Mouse (Mus musculus): ENCODE results near the gene Scn8a.

Scn8a gene

GRCm38 (mm10) chr15:101092121-101092828 is 222.6 kb downstream of the Scn8a start:
- DNase-seq (ENCODE audit: extremely low spot score, low read depth, low spot score), result no peak

DNA sequence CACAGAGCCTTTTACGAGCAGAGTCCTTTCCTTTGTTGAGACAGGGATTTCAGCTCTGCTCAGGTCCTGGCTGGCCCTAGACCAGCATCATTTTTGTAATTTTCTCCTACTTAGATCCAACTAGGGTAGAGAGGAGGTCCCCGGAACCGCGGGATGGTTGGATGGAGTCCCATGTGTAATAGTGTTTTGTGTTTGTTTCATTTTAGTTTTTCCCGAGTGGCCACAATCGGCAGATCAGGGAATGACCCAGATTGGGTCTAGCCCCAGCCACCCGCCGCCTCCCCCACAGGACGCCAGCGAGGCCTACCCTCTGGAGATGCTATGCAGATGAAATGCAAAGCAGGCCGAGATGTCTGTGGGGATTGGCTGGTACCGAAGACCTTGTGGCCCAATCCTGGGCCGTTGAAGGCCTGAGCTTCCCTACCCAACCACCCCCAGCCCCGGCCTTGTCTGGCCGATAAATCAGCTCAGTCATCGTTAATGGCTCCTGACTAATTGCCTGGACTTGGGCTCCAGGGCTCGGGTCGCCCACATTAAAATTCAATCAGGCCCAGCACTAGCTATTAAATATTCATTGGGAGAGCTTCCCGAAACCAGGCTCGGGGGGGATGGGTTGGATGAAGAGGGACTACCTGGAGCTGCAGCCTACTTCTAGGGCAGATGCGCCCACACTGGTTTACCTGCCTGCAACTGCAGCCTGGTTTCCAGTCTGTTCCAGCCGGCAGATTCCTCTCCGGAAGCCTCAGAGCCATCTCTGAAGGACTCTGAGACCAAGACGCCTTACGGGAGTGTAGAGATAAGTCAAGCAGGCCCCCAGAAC is 223.4 kb downstream of the Scn8a start:
- DNase-seq (ENCODE audit: extremely low spot score, low read depth, low spot score), result no peak

GRCm38 (mm10) chr15:101093988-101094387 is 224.3 kb downstream of the Scn8a start:
- no peak for DNase-seq (ENCODE audit: extremely low spot score, low read depth, low spot score)

DNA sequence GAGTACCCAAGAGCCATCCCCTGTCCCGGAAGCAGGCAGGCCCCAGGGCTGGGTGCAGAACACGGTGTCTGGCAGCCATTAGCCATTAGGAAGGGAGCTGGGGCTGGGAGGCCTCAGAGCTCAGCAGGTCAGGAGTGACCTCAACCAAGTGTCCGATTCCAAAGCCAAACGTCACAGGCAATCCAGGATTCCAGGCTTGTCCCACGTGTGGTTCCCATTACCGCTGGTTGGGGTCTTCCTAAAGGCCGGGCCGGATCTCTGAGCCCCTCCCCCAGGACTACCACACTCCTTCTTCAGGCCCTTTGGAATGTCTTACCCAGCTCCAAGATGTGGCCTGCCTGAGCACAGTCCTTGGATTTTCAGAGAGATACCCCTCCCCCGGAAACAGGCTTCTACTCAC is 225.3 kb downstream of the Scn8a start:
- DNase-seq (ENCODE audit: extremely low spot score, low read depth, low spot score), result no peak

DNA sequence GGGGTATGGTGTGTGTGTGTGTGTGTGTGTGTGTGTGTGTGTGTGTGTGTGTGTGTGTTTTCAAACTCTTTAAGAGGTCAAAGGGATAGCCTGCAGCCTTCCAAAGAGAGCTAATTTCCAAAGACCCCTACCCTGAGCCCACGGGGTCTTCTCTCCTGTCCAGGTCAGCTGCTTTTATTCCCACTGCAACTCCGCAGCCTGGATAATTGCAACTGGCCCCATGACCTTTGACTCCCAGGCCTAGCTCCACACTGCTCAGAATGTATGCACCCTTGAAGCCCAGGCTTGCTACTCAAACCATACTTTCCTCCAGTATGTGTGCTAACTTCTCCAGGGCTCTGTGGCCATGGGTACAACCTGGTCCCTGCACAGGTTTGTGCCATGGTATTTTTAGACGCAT is 225.7 kb downstream of the Scn8a start:
- no peak for DNase-seq (ENCODE audit: extremely low spot score, low read depth, low spot score)

Measured in hindlimb bud, embryonic 11.5 days (tissue).